Mouse (Mus musculus) lung, adult 2 months (tissue): Measurements from ENCODE around the gene Trp53i13.

ENCODE experiments used
- CTCF ChIP-seq: fragments of 200-500 bp; IDR thresholded peaks from 2 replicates; pipeline ENCODE4 v1.5.1; 2011; ENCODE audit warnings: mild to moderate bottlenecking, low read length, control low read depth; ENCODE audit not compliant: insufficient read depth
- POLR2A ChIP-seq: fragments of 200-500 bp; IDR thresholded peaks from 2 replicates; pipeline ENCODE4 v1.6.1; 2011; ENCODE audit warnings: low read depth, mild to moderate bottlenecking, control low read depth, low read length, borderline replicate concordance; ENCODE audit errors: extremely low read depth

- no peak for TF ChIP-seq CTCF
- TF ChIP-seq POLR2A: no peak
These were observed 13.8 kb downstream of the Trp53i13 start for GRCm38 (mm10) chr11:77501971-77502370.
